Mouse (Mus musculus): ENCODE measurements at regions not wholly inside any gene's neighbourhood (a gene's known extent, or its start where the extent isn't known, plus 50 kb on each side); places are given as distances from the start of the nearest gene placed in this dataset.

DNA sequence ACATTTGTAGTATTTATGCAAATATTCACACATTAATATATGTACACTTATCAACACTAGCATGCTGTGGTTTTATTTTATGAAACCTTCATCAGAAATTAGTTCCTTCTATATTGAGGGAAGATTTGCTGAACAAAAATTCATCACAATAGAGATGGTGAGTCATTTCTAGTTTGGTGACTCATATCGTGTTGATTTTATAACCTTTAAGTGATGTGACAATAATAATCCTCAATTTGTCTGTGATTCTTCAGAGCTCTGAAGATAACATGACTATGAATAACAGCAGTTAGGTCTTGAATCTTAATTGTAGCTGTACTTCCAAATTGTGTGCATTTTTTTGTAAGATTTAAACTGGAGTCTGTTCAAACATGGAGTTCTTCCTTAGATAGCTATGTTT lies 168.3 kb upstream of the L3mbtl3 start:
- H3K4me3 ChIP-seq (replicated peaks), result no peak overlapping the region
- WGBS, result 89% methylated on average over 1 of the region's 1 CpGs
- no peak overlapping the region for H3K27ac ChIP-seq (replicated peaks)
- H3K4me2 ChIP-seq, result no peak overlapping the region
- no peaks in the 10 kb centered on the region for H3K36me3 ChIP-seq
- no peaks in the 10 kb centered on the region for H3K4me1 ChIP-seq
- no peak for ATAC-seq (ENCODE audit: low FRiP score)
- no peaks in the 10 kb centered on the region for H3K9me3 ChIP-seq (replicated peaks)
- H3K27me3 ChIP-seq (replicated peaks), result no peaks in the 10 kb centered on the region
- H3K9ac ChIP-seq (replicated peaks), result no peak overlapping the region

DNA sequence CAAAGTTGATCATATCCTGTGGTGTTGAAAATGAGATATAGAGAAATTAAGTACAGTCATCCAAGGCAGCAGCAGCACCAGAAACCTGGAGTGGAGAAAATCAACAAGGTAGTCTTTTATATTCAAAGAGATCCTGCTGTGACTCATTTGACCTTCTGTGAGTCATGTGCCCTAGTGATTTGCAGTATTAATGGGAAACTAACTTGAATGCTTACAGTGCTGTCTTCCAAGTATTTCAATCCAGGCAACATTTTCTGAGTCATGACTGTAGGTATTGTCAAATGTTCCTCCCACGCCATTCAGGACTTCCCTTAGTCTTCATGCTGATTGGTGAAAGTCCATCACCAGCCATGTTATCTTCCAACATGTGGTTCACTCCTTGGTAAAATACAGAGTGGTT lies 169.0 kb upstream of the L3mbtl3 start:
- H3K27me3 ChIP-seq (replicated peaks), result no peaks in the 10 kb centered on the region
- no peaks in the 10 kb centered on the region for H3K9me3 ChIP-seq (replicated peaks)
- WGBS, result 80% methylated on average over 1 of the region's 1 CpGs
- no peak overlapping the region for H3K4me2 ChIP-seq
- ATAC-seq (ENCODE audit: low FRiP score), result no peak
- H3K4me3 ChIP-seq (replicated peaks), result no peak overlapping the region
- H3K4me1 ChIP-seq, result no peaks in the 10 kb centered on the region
- no peak overlapping the region for H3K9ac ChIP-seq (replicated peaks)
- H3K27ac ChIP-seq (replicated peaks), result no peak overlapping the region
- H3K36me3 ChIP-seq, result no peaks in the 10 kb centered on the region

- Histone ChIP-seq H3K9ac (replicated peaks) (no peak overlapping the region), H3K27ac (replicated peaks) (no peak overlapping the region), H3K4me2 (no peak overlapping the region), H3K4me3 (replicated peaks) (no peak overlapping the region), H3K9me3 (replicated peaks) (no peaks in the 10 kb centered on the region), H3K36me3 (no peaks in the 10 kb centered on the region), H3K4me1 (no peaks in the 10 kb centered on the region), H3K27me3 (replicated peaks) (no peaks in the 10 kb centered on the region)
- no peak for ATAC-seq (ENCODE audit: low FRiP score)
- 87% methylated on average over 8 of the region's 8 CpGs for WGBS
Measured at GRCm38 (mm10) chr10:26556246-26556645, 180.5 kb upstream of the L3mbtl3 start.

DNA sequence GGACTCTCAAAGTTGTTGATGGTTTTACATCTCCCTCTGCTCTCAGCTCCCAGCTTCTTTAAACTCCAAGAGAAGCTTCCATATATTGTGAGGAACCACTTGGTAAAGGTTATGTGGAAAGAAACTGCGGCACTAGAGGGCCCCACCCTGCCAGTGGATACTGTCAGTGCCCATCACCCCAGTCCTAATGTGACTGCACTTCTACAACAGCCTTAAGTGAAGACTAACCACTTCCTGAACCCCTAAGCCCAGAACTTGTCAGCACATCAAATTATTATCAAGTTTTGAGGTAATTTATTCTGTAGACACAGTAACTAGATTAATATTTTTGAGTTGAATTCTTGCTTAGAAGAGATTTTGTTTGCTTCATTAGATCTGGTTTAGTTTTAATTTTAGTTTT lies 182.3 kb upstream of the L3mbtl3 start:
- Histone ChIP-seq H3K36me3 (no peaks in the 10 kb centered on the region), H3K4me3 (replicated peaks) (no peak overlapping the region), H3K27me3 (replicated peaks) (no peaks in the 10 kb centered on the region), H3K9me3 (replicated peaks) (no peaks in the 10 kb centered on the region), H3K4me2 (no peak overlapping the region), H3K9ac (replicated peaks) (no peak overlapping the region), H3K4me1 (no peaks in the 10 kb centered on the region), H3K27ac (replicated peaks) (no peak overlapping the region)
- 73% methylated on average over 1 of the region's 1 CpGs for WGBS
- no peak for ATAC-seq (ENCODE audit: low FRiP score)

- Histone ChIP-seq H3K9me3 (replicated peaks) (no peaks in the 10 kb centered on the region), H3K36me3 (no peaks in the 10 kb centered on the region), H3K27me3 (replicated peaks) (no peaks in the 10 kb centered on the region), H3K27ac (replicated peaks) (no peak overlapping the region), H3K4me3 (replicated peaks) (no peak overlapping the region), H3K4me2 (no peak overlapping the region), H3K9ac (replicated peaks) (no peak overlapping the region), H3K4me1 (no peaks in the 10 kb centered on the region)
- no peak for ATAC-seq (ENCODE audit: low FRiP score)
- 76% methylated on average over 4 of the region's 4 CpGs for WGBS
Measured at GRCm38 (mm10) chr10:26559323-26559722, 183.6 kb upstream of the L3mbtl3 start.

DNA sequence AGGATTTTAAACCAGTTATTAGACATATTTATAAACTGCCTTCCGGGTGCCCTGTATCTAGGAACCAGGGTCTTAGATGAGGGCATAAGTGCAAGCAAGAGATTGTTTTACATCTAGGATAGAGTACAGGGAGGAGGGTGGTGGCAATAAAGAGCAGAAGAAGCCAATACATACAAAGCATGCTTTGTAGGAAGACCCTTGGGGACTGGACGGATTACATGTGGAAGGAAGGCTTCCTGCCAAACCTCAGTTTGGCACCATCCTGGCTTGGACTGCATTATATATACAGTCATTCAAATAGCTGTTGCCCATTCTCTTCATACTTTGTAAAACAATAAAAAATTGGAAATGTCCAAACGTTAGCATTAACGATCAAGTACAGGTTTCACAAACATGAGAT lies 184.7 kb upstream of the L3mbtl3 start:
- Histone ChIP-seq H3K36me3 (no peaks in the 10 kb centered on the region), H3K4me1 (0 out of 2 replicates have a peak, but pooled peaks cover 3% of the 10 kb centered on the region), H3K4me2 (no peak overlapping the region), H3K27ac (replicated peaks) (no peak overlapping the region), H3K9me3 (replicated peaks) (no peaks in the 10 kb centered on the region), H3K4me3 (replicated peaks) (no peak overlapping the region), H3K27me3 (replicated peaks) (no peaks in the 10 kb centered on the region), H3K9ac (replicated peaks) (no peak overlapping the region)
- no peak for ATAC-seq (ENCODE audit: low FRiP score)
- 83% methylated on average over 4 of the region's 4 CpGs for WGBS

GRCm38 (mm10) chr10:26564462-26564861 lies 188.7 kb upstream of the L3mbtl3 start:
- 36% methylated on average over 11 of the region's 11 CpGs for WGBS
- 0 out of 2 replicates have a peak, but pooled peaks cover 3% of the 10 kb centered on the region for H3K4me1 ChIP-seq
- H3K27ac ChIP-seq (replicated peaks), result no peak overlapping the region
- peak overlapping the region; percentile 26 for H3K4me2 ChIP-seq
- H3K27me3 ChIP-seq (replicated peaks), result no peaks in the 10 kb centered on the region
- H3K9ac ChIP-seq (replicated peaks), result no peak overlapping the region
- no peaks in the 10 kb centered on the region for H3K36me3 ChIP-seq
- ATAC-seq (ENCODE audit: low FRiP score), result peak; percentile 47; the same call in 1 of the 2 replicates
- no peak overlapping the region for H3K4me3 ChIP-seq (replicated peaks)
- no peaks in the 10 kb centered on the region for H3K9me3 ChIP-seq (replicated peaks)

DNA sequence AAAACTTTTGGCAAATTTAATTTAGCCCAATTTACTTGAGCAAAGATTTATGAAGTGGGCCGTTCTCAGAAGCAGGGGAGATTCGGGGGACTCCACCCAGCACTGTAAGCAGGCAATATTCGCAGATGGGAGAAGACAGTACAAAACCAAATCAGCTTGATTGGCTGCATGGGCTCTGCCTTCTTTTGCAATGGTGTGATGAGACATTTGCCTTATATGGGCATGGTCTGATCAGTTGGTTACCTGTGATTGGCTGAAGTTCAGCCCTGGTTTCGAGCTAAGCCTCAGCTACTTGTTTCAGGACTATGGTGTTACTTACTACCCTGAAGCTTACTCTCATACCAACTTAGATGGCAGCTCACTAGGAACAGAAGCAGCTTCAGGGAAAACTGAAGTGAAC lies 185.6 kb upstream of the Arhgap18 start:
- H3K9ac ChIP-seq (replicated peaks), result no peak overlapping the region
- H3K9me3 ChIP-seq (replicated peaks), result no peaks in the 10 kb centered on the region
- no peaks in the 10 kb centered on the region for H3K36me3 ChIP-seq
- H3K4me3 ChIP-seq (replicated peaks), result no peak overlapping the region
- H3K27me3 ChIP-seq (replicated peaks), result no peaks in the 10 kb centered on the region
- H3K4me1 ChIP-seq, result 0 out of 2 replicates have a peak, but pooled peaks cover 3% of the 10 kb centered on the region
- H3K27ac ChIP-seq (replicated peaks), result no peak overlapping the region
- peak; percentile 38; the same call in 1 of the 2 replicates for ATAC-seq (ENCODE audit: low FRiP score)
- no peak overlapping the region for H3K4me2 ChIP-seq
- WGBS, result 74% methylated on average over 4 of the region's 4 CpGs

DNA sequence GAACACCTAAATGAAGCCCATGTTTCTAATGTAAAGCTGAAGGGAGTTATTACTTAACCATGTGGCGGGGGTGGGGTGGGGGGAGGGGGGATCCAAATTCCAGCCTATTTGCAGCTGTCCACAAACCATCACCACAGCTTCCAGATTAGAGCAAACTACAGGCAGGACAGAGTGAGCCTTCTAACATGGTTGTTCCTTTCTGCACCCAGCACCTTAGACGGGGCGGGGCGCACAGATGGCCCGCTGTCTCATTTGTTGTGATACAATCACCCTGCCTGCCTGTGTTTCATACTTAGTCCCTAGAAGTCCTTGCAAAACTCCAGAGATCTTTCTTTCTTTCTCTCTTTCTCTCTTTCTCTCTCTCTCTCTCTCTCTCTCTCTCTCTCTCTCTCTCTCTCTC lies 182.8 kb upstream of the Arhgap18 start:
- Histone ChIP-seq H3K36me3 (no peaks in the 10 kb centered on the region), H3K9me3 (replicated peaks) (no peaks in the 10 kb centered on the region), H3K4me3 (replicated peaks) (no peak overlapping the region), H3K27ac (replicated peaks) (no peak overlapping the region), H3K27me3 (replicated peaks) (no peaks in the 10 kb centered on the region), H3K4me1 (no peaks in the 10 kb centered on the region), H3K9ac (replicated peaks) (no peak overlapping the region), H3K4me2 (no peak overlapping the region)
- no peak for ATAC-seq (ENCODE audit: low FRiP score)
- whole genome bisulfite sequencing, result 88% methylated on average over 5 of the region's 5 CpGs

- ATAC-seq (ENCODE audit: low FRiP score), result no peak
- Histone ChIP-seq H3K36me3 (no peaks in the 10 kb centered on the region), H3K4me3 (replicated peaks) (no peak overlapping the region), H3K27me3 (replicated peaks) (no peaks in the 10 kb centered on the region), H3K9me3 (replicated peaks) (no peaks in the 10 kb centered on the region), H3K9ac (replicated peaks) (no peak overlapping the region), H3K27ac (replicated peaks) (no peak overlapping the region), H3K4me1 (no peaks in the 10 kb centered on the region), H3K4me2 (no peak overlapping the region)
- 76% methylated on average over 1 of the region's 1 CpGs for WGBS
Measured at GRCm38 (mm10) chr10:26571377-26571776, 181.8 kb upstream of the Arhgap18 start.

DNA sequence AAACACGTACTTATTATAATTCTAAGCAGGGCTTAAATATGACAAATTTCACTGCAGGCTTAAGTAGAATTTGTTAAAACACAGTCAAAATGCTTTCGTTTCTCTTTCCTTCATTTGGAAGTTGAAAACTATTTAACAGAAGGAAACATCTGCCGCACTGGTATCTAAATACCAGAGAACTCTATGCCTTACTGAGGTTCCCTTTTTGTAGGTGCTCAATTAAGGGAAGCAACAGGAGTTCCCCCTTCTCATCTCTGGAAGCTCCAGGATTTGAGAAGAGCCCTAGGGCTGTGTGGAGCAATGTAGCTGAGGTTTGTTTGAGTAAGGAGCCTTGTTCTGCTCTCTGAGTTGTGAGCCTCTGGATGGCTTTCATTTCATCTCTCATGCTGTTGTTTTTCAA lies 177.1 kb upstream of the Arhgap18 start:
- H3K27ac ChIP-seq (replicated peaks), result no peak overlapping the region
- H3K27me3 ChIP-seq (replicated peaks), result no peaks in the 10 kb centered on the region
- no peaks in the 10 kb centered on the region for H3K4me1 ChIP-seq
- H3K36me3 ChIP-seq, result no peaks in the 10 kb centered on the region
- 87% methylated on average over 3 of the region's 3 CpGs for WGBS
- H3K9ac ChIP-seq (replicated peaks), result no peak overlapping the region
- no peaks in the 10 kb centered on the region for H3K9me3 ChIP-seq (replicated peaks)
- H3K4me2 ChIP-seq, result no peak overlapping the region
- ATAC-seq (ENCODE audit: low FRiP score), result no peak
- H3K4me3 ChIP-seq (replicated peaks), result no peak overlapping the region

GRCm38 (mm10) chr10:26577087-26577486 lies 176.1 kb upstream of the Arhgap18 start:
- 93% methylated on average over 2 of the region's 2 CpGs for WGBS
- no peaks in the 10 kb centered on the region for H3K4me1 ChIP-seq
- ATAC-seq (ENCODE audit: low FRiP score), result no peak

DNA sequence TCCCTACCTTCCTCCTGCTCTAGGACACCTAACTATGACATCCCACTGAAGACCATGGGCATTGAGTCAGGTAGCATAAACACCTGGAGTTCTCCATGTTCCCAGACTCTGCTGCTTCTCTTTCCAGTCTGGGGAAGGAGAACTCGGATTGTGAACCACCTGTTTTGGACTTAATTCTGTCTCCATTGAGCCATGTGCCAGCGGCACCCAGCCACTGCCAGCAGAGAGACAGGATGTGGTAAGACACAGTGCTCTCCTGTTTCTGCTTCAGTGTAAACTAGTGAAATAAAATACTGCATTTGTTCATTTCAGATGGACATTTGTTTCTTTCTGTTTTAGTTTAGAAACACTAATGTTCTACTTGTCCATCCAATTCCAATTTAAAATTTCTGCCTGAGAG lies 168.1 kb upstream of the Arhgap18 start:
- Histone ChIP-seq H3K27ac (replicated peaks) (no peak overlapping the region), H3K4me1 (no peaks in the 10 kb centered on the region), H3K9me3 (replicated peaks) (0 out of 2 replicates have a peak, but pooled peaks cover 2% of the 10 kb centered on the region), H3K27me3 (replicated peaks) (no peaks in the 10 kb centered on the region), H3K36me3 (no peaks in the 10 kb centered on the region), H3K4me2 (no peak overlapping the region), H3K9ac (replicated peaks) (no peak overlapping the region), H3K4me3 (replicated peaks) (no peak overlapping the region)
- no peak for ATAC-seq (ENCODE audit: low FRiP score)
- WGBS, result 81% methylated on average over 2 of the region's 2 CpGs

More at GRCm38 (mm10) chr10:26577087-26577486, 176.1 kb upstream of the Arhgap18 start:
- Histone ChIP-seq H3K4me2 (no peak overlapping the region), H3K27me3 (replicated peaks) (no peaks in the 10 kb centered on the region), H3K27ac (replicated peaks) (no peak overlapping the region), H3K36me3 (no peaks in the 10 kb centered on the region), H3K9ac (replicated peaks) (no peak overlapping the region), H3K4me3 (replicated peaks) (no peak overlapping the region), H3K9me3 (replicated peaks) (no peaks in the 10 kb centered on the region)

Measured in neural tube, embryonic 15.5 days (tissue).